Mouse (Mus musculus) stomach, postnatal 0 days (tissue): ENCODE results near the gene Slc1a3. TPM values are rescaled to one million over a fixed set of nuclear protein-coding genes. Genes with fewer than 3 reads are reported as not detected.

Experiments used
- ATAC-seq: fragments of 200-750 bp; cut with Nextera tagmentation; 2 replicates; pipeline ENCODE4 v1.8.0; 2017; ENCODE audit not compliant: low FRiP score, low TSS enrichment
- DNase-seq: peaks from one replicate; pipeline ENCODE4 v3.0.0-alpha.2; 2016; ENCODE audit warnings: low spot score
- H3K27ac ChIP-seq: fragments of 300-500 bp; sonication (generic); replicated peaks from 2 replicates; pipeline ENCODE4 v1.5.1; 2014; ENCODE audit warnings: mild to moderate bottlenecking, control low read depth
- H3K27me3 ChIP-seq: fragments of 300-500 bp; sonication (generic); 2 replicates; pipeline ENCODE4 v1.6.1; 2014; ENCODE audit warnings: low read length; ENCODE audit not compliant: control insufficient read depth, insufficient read depth
- H3K36me3 ChIP-seq: fragments of 300-500 bp; sonication (generic); 2 replicates; pipeline ENCODE4 v1.6.1; 2014; ENCODE audit warnings: low read length, mixed read lengths; ENCODE audit not compliant: control insufficient read depth, insufficient read depth
- H3K4me1 ChIP-seq: fragments of 300-500 bp; sonication (generic); replicated peaks from 2 replicates; pipeline ENCODE4 v1.6.1; 2014; ENCODE audit warnings: antibody characterized with exemption; ENCODE audit not compliant: control insufficient read depth, insufficient read depth
- H3K4me2 ChIP-seq: fragments of 300-500 bp; sonication (generic); replicated peaks from 2 replicates; pipeline ENCODE4 v1.6.1; 2014; ENCODE audit warnings: low read depth, mild to moderate bottlenecking, control low read depth, moderate library complexity
- H3K4me3 ChIP-seq: fragments of 300-500 bp; sonication (generic); 2 replicates; pipeline ENCODE4 v1.5.1; 2014; ENCODE audit warnings: low read depth, low read length, control low read depth
- H3K9ac ChIP-seq: fragments of 300-500 bp; sonication (generic); 2 replicates; pipeline ENCODE4 v1.6.1; 2014; ENCODE audit warnings: mild to moderate bottlenecking, low read length, control low read depth, mixed read lengths
- H3K9me3 ChIP-seq: fragments of 300-500 bp; sonication (generic); 2 replicates; pipeline ENCODE4 v1.6.1; 2016; ENCODE audit warnings: low read length; ENCODE audit not compliant: control insufficient read depth
- CTCF ChIP-seq: IDR thresholded peaks from 2 replicates; pipeline ENCODE4 v1.5.1; 2016; ENCODE audit warnings: antibody characterized with exemption, low read depth, mild to moderate bottlenecking, moderate library complexity
- EP300 ChIP-seq: optimal IDR thresholded peaks from 2 replicates; pipeline ENCODE3; 2016; ENCODE audit warnings: antibody characterized with exemption
- WGBS: fragments of 180-500 bp; shearing (Covaris S2); extraction: QIAGEN DNeasy Blood & Tissue Kit; methylation state at CpG from one replicate; pipeline ENCODE4 v1.1.7; 2014; 5-methylcytosine and 5-hydroxymethylcytosine counted together
- polyA plus RNA-seq: library from polyadenylated mRNA; unstranded; fragments of >200 nt; fragmentation: Nextera tagmentation; extraction: Ambion mirVana; gene quantifications from 2 replicates; pipeline ENCODE4 v1.2.1, GENCODE M21; 2015

Slc1a3 gene
- polyA plus RNA-seq, 1 experiment from 2014 or later, result 4.8 TPM

DNA sequence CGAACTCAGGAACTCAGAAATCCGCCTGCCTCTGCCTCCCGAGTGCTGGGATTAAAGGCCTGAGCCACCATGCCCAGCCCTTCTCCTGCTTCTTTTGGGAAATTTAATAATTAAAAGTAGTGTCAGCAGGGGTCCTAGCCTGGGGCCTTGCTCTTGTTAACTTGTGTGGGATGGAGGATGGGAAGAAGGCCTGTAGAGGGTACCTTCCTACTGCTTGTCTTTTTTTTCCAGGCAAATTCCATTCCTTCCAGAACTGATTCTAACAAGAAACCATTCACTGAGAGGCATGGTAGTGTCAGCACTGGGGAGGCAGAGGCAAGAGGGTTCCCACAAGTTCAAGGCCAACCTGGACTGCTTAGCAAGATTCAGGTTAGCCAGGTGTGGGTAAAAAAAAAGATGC lies 11.2 kb upstream of the Slc1a3 start:
- Histone ChIP-seq H3K4me2 (no peak overlapping the region), H3K4me3 (no peak overlapping the region), H3K27me3 (no peaks in the 10 kb centered on the region), H3K36me3 (no peaks in the 10 kb centered on the region), H3K4me1 (no peaks in the 10 kb centered on the region), H3K27ac (no peak overlapping the region), H3K9ac (no peak overlapping the region), H3K9me3 (no peaks in the 10 kb centered on the region)
- 96% methylated on average over 3 of the region's 3 CpGs for WGBS
- DNase-seq (no peak), ATAC-seq (no peak)
- TF ChIP-seq EP300, result no peak

DNA sequence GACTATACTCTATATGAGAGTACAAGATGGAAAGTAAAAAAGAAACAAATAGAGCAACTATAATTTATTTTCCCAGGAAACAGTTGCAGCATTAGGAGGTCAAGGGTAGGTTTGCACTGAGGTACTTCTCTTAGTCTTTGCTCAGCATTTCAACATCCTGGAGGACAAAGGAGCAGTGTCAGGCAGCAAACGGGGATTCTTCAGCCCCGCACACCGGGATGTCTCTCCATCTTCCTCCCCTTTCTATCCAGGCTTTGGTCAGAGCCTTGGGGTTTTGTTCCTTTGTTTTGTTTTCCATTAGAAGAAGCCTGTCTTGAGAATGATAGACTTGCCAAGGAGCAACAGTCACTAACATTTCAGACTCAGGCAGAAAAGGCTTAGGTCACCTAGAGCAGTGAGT lies 10.4 kb upstream of the Slc1a3 start:
- no peaks in the 10 kb centered on the region for H3K4me1 ChIP-seq
- DNase-seq (no peak), ATAC-seq (no peak)
- no peak overlapping the region for H3K4me3 ChIP-seq
- WGBS, result 79% methylated on average over 3 of the region's 3 CpGs
- no peak for TF ChIP-seq CTCF
- TF ChIP-seq EP300, result no peak
- no peaks in the 10 kb centered on the region for H3K36me3 ChIP-seq
- H3K27ac ChIP-seq, result no peak overlapping the region
- no peak overlapping the region for H3K9ac ChIP-seq
- H3K9me3 ChIP-seq, result no peaks in the 10 kb centered on the region
- no peaks in the 10 kb centered on the region for H3K27me3 ChIP-seq
- no peak overlapping the region for H3K4me2 ChIP-seq

GRCm38 (mm10) chr15:8718496-8718895 lies 7.9 kb upstream of the Slc1a3 start:
- H3K4me2 ChIP-seq, result no peak overlapping the region
- H3K4me1 ChIP-seq, result no peaks in the 10 kb centered on the region
- no peak overlapping the region for H3K27ac ChIP-seq
- no peak overlapping the region for H3K4me3 ChIP-seq
- H3K36me3 ChIP-seq, result no peaks in the 10 kb centered on the region
- no peak overlapping the region for H3K9ac ChIP-seq
- no peak for DNase-seq
- WGBS, result 90% methylated on average over 3 of the region's 3 CpGs
- no peaks in the 10 kb centered on the region for H3K27me3 ChIP-seq
- ATAC-seq, result no peak
- TF ChIP-seq EP300 (no peak), CTCF (no peak)
- no peaks in the 10 kb centered on the region for H3K9me3 ChIP-seq

GRCm38 (mm10) chr15:8717021-8717571 lies 6.5 kb upstream of the Slc1a3 start:
- Histone ChIP-seq H3K27me3 (no peaks in the 10 kb centered on the region), H3K9me3 (no peaks in the 10 kb centered on the region), H3K9ac (no peak overlapping the region), H3K4me3 (no peak overlapping the region), H3K4me2 (peak overlapping the region; percentile 25; the same call in 1 of the 2 replicates), H3K36me3 (no peaks in the 10 kb centered on the region), H3K4me1 (no peaks in the 10 kb centered on the region), H3K27ac (no peak overlapping the region)
- WGBS, result 30% methylated on average over 6 of the region's 6 CpGs
- DNase-seq (no peak), ATAC-seq (no peak)
- TF ChIP-seq CTCF, result no peak
- no peak for TF ChIP-seq EP300

DNA sequence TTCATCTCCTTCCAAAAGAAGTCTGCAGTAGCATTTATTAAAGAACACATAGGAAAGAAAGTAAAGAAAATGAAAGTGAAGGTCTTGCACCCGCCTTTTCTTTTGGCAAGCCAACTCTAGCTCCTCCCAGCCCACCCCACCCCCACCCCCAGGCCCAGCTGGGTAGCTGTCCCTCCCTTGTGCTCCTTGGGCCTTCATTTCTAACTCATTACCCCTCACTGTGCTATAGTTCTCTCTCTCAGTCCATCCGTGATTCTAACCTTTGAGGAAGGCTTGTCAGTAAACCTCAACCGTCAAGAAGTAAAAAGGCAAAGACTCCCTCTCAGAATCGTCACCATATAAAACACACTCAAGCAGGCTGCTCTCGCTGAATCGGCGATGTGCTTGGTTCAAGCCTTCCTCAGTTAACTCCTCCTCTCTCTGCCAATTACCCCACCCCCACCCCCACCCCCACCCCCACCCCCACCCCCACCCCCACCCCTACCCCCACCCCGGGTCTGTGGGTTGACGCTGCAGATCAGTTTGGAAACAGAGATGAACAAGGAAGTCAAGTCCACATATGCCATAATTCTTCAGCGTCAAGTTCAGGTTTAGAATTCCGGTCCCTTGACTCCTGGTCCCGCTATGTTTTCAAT lies 5.9 kb upstream of the Slc1a3 start:
- TF ChIP-seq EP300 (no peak), CTCF (no peak)

GRCm38 (mm10) chr15:8715666-8716065 lies 5.1 kb upstream of the Slc1a3 start:
- Histone ChIP-seq H3K4me2 (no peak overlapping the region), H3K4me3 (no peak overlapping the region), H3K9me3 (no peaks in the 10 kb centered on the region), H3K36me3 (no peaks in the 10 kb centered on the region), H3K4me1 (no peaks in the 10 kb centered on the region), H3K9ac (no peak overlapping the region), H3K27ac (no peak overlapping the region), H3K27me3 (no peaks in the 10 kb centered on the region)
- no peak for DNase-seq
- TF ChIP-seq CTCF, result no peak
- TF ChIP-seq EP300, result no peak
- no peak for ATAC-seq

More for the DNA sequence above, 5.9 kb upstream of the Slc1a3 start:
- ATAC-seq, result no peak
- no peaks in the 10 kb centered on the region for H3K36me3 ChIP-seq
- H3K4me3 ChIP-seq, result no peak overlapping the region
- no peak overlapping the region for H3K9ac ChIP-seq
- no peaks in the 10 kb centered on the region for H3K4me1 ChIP-seq
- no peak for DNase-seq
- H3K4me2 ChIP-seq, result peak overlapping the region; percentile 25; the same call in 1 of the 2 replicates
- H3K27me3 ChIP-seq, result no peaks in the 10 kb centered on the region
- no peak overlapping the region for H3K27ac ChIP-seq
- WGBS, result 27% methylated on average over 12 of the region's 12 CpGs
- H3K9me3 ChIP-seq, result no peaks in the 10 kb centered on the region
